Mouse (Mus musculus) midbrain, embryonic 13.5 days (tissue): ENCODE measurements at regions not wholly inside any gene's neighbourhood (a gene's known extent, or its start where the extent isn't known, plus 50 kb on each side); places are given as distances from the start of the nearest gene placed in this dataset.
A peak's percentile ranks its signal among the peaks of the same experiment; 100 is the strongest.
"Not testable (repeated sequence)": the region's sequence is repeated elsewhere in the genome, so short reads cannot be mapped to it uniquely, and the experiment has no call there.

ENCODE experiments used
- ATAC-seq: fragments of 200-750 bp; cut with Nextera tagmentation; 2 replicates; pipeline ENCODE4 v1.8.0; 2017; ENCODE audit warnings: mild to moderate bottlenecking, moderate TSS enrichment, moderate library complexity
- H3K27ac ChIP-seq: fragments of 300-500 bp; sonication (generic); 2 replicates; pipeline ENCODE4 v1.5.1; 2015; ENCODE audit warnings: inconsistent platforms, mild to moderate bottlenecking, moderate library complexity
- H3K27me3 ChIP-seq: fragments of 300-500 bp; sonication (generic); 2 replicates; pipeline ENCODE4 v1.6.1; 2015; ENCODE audit warnings: mild to moderate bottlenecking, inconsistent platforms
- H3K36me3 ChIP-seq: fragments of 300-500 bp; sonication (generic); 2 replicates; pipeline ENCODE4 v1.6.1; 2015; ENCODE audit warnings: mild to moderate bottlenecking, inconsistent platforms
- H3K4me1 ChIP-seq: fragments of 300-500 bp; sonication (generic); replicated peaks from 2 replicates; pipeline ENCODE4 v1.6.1; 2015; ENCODE audit warnings: inconsistent platforms
- H3K4me2 ChIP-seq: fragments of 300-500 bp; sonication (generic); replicated peaks from 2 replicates; pipeline ENCODE4 v1.6.1; 2015; ENCODE audit warnings: moderate library complexity, mild to moderate bottlenecking, inconsistent platforms
- H3K4me3 ChIP-seq: fragments of 300-500 bp; sonication (generic); replicated peaks from 2 replicates; pipeline ENCODE4 v1.5.1; 2015; ENCODE audit warnings: mild to moderate bottlenecking, inconsistent platforms
- H3K9ac ChIP-seq: fragments of 300-500 bp; sonication (generic); replicated peaks from 2 replicates; pipeline ENCODE4 v1.6.1; 2015; ENCODE audit warnings: mild to moderate bottlenecking, inconsistent platforms
- H3K9me3 ChIP-seq: fragments of 300-500 bp; sonication (generic); 2 replicates; pipeline ENCODE4 v1.6.1; 2016; ENCODE audit warnings: mild to moderate bottlenecking, inconsistent platforms
- WGBS: fragments of 180-500 bp; shearing (Covaris S2); methylation state at CpG from one replicate; pipeline ENCODE4 v1.1.7; 2015; 5-methylcytosine and 5-hydroxymethylcytosine counted together

DNA sequence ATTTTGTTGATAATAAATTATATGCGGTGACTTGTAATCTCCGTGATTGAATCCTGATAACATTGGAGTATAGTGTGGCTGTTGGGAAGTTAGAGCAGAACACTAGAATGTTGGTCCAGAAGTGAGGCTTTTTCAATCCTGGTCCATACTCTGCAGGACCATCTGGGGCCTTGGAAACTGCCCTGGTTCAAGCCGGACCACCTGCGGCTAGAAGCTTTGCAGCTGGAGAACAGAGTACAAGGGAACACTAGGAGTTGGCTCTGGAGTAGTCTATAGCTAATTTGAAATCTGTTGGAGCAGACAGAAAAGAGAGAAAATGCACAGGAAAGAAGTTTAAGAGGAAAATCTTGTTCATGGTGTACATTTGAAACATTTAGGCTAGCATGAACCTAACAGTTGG is 79.0 kb downstream of the Casp12 start:
- no peak overlapping the region for H3K27ac ChIP-seq
- H3K36me3 ChIP-seq: no peaks in the 10 kb centered on the region
- no peaks in the 10 kb centered on the region for H3K4me1 ChIP-seq
- H3K9me3 ChIP-seq: no peaks in the 10 kb centered on the region
- H3K4me3 ChIP-seq: no peak overlapping the region
- H3K9ac ChIP-seq: no peak overlapping the region
- no peak overlapping the region for H3K4me2 ChIP-seq
- ATAC-seq: no peak
- WGBS: 93% methylated on average over 4 of the region's 4 CpGs
- H3K27me3 ChIP-seq: no peaks in the 10 kb centered on the region

DNA sequence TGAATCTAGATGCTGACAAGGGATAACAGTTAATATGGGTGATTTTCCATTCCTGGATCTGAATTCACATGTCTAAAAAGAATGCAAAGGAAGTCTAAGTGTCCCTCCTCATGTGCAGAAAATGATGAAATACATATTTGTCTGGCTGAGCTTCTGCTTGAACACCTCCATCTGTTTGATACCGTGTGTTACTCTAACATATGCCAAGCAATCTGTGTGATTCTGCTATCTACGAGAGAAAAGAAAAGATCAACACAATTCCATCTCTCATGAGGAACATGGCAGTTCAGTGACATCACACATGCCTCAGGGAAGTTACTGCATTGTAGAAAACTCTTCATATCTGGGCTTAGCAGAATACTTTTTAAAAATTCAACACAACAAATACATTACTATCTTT is 103.0 kb downstream of the Casp12 start:
- Histone ChIP-seq H3K4me2 (no peak overlapping the region), H3K27ac (no peak overlapping the region), H3K4me1 (no peaks in the 10 kb centered on the region), H3K9ac (no peak overlapping the region), H3K27me3 (no peaks in the 10 kb centered on the region), H3K9me3 (no peaks in the 10 kb centered on the region), H3K36me3 (no peaks in the 10 kb centered on the region), H3K4me3 (no peak overlapping the region)
- 82% methylated on average over 2 of the region's 2 CpGs for WGBS
- ATAC-seq: no peak

DNA sequence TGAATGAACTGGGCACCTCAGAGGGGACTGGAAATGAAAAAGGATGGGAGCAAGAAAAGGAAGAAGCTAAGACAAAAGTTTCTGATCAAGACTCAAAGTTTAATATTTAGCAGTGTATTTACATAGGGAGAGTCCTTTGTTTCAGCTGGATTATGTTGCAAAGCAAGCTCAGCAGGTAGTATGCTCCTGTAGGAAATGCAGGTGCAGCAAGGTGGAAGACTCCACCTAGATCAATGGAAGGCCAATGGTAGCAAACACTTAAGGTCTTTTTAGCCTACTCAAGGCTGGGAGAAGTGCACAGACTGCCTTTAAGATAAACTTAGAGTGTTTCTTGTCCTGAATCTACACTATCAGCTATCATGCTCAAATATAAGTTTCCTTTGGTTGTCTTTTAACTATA is 111.4 kb downstream of the Casp12 start:
- Histone ChIP-seq H3K27ac (no peak overlapping the region), H3K9me3 (no peaks in the 10 kb centered on the region), H3K4me1 (no peaks in the 10 kb centered on the region), H3K27me3 (no peaks in the 10 kb centered on the region), H3K4me3 (no peak overlapping the region), H3K4me2 (no peak overlapping the region), H3K36me3 (no peaks in the 10 kb centered on the region), H3K9ac (no peak overlapping the region)
- no peak for ATAC-seq

DNA sequence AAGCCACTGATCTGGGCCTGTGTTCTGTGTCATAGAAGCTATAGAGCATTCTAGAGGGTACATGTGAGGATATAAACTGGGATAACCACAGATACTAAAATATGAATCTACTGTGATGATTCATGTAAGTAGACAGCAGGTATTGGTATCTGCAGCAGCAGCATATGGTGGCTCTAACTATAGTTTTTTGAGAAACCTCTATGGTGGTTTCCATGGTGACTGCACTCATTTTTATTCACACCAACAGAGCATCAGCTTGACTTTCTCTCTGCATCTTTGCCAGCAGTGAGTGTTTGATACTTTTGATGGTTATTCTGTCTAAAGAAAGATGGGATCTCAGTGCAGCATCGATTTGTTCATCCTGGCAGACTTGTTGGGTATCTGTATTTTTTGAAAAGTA is 126.8 kb downstream of the Casp12 start:
- H3K36me3 ChIP-seq: no peaks in the 10 kb centered on the region
- no peaks in the 10 kb centered on the region for H3K27me3 ChIP-seq
- no peaks in the 10 kb centered on the region for H3K4me1 ChIP-seq
- 82% methylated on average over 1 of the region's 1 CpGs for WGBS
- H3K27ac ChIP-seq: no peak overlapping the region
- ATAC-seq: no peak
- H3K9me3 ChIP-seq: no peaks in the 10 kb centered on the region
- H3K4me2 ChIP-seq: no peak overlapping the region
- H3K4me3 ChIP-seq: no peak overlapping the region
- H3K9ac ChIP-seq: no peak overlapping the region

DNA sequence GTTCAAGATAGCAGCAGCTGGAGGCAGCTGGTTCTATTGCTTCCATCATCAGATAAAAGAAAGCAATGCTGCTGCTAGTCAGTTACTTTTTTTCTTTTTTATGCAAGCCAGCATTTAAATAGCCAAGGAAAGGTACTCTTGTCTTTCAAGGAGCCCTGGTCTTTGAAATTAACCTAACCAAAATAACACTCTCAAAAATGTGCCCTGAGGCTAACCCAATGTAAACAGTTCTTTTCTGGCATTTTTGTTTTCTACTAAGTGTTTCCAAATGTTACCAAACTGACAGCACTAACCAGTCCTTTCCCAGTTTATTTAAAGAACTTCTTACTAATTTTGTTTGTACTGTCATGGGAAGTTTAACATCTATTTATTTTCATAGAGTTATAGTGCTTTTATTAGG is 129.0 kb downstream of the Casp12 start:
- H3K27ac ChIP-seq: no peak overlapping the region
- no peak overlapping the region for H3K4me3 ChIP-seq
- no peaks in the 10 kb centered on the region for H3K9me3 ChIP-seq
- no peaks in the 10 kb centered on the region for H3K4me1 ChIP-seq
- H3K4me2 ChIP-seq: no peak overlapping the region
- H3K36me3 ChIP-seq: no peaks in the 10 kb centered on the region
- H3K27me3 ChIP-seq: no peaks in the 10 kb centered on the region
- no peak for ATAC-seq
- H3K9ac ChIP-seq: no peak overlapping the region

DNA sequence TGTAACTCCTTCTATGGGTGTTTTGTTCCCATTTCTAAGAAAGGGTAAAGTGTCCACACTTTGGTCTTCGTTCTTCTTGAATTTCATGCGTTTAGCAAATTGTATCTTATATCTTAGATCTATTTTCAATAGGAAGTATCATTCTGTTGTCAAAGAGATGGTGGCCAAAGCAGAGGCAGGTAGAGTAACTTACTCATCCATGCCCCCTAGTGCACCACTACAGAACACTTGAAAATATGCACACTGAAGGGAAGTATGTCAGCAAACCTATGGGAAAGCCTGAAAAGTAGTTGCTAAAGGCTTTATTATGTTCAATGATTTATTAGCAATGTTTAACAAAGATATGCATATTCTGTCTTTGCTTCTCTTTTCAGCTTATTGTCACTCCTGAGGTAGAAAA is 140.0 kb downstream of the Casp12 start:
- no peaks in the 10 kb centered on the region for H3K9me3 ChIP-seq
- H3K4me1 ChIP-seq: no peaks in the 10 kb centered on the region
- H3K9ac ChIP-seq: no peak overlapping the region
- no peaks in the 10 kb centered on the region for H3K27me3 ChIP-seq
- no peaks in the 10 kb centered on the region for H3K36me3 ChIP-seq
- no peak overlapping the region for H3K4me2 ChIP-seq
- H3K27ac ChIP-seq: no peak overlapping the region
- ATAC-seq: no peak
- H3K4me3 ChIP-seq: no peak overlapping the region
- 84% methylated on average over 2 of the region's 2 CpGs for WGBS

DNA sequence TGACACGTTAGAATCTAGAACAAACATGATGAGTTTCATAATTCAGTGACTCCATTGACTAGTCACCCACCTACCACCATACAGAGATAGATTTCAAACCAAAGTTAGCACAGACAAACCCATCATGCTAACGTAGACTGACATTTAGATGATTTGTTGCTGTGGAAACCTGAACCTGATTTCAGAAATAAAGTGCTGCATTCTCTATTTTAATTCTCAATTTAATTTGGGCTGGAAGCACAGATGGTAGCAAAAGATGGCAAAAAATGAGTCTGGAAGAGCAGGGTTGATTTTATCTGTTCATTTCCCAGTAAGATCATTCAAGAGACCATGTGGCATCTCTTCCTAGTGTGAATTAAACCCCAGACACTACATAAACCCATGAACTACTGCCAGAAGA is 151.6 kb downstream of the Casp12 start:
- ATAC-seq: no peak
- no peaks in the 10 kb centered on the region for H3K36me3 ChIP-seq
- no peak overlapping the region for H3K4me3 ChIP-seq
- 81% methylated on average over 2 of the region's 2 CpGs for WGBS
- no peaks in the 10 kb centered on the region for H3K9me3 ChIP-seq
- no peaks in the 10 kb centered on the region for H3K27me3 ChIP-seq
- H3K9ac ChIP-seq: no peak overlapping the region
- H3K4me2 ChIP-seq: no peak overlapping the region
- H3K4me1 ChIP-seq: no peaks in the 10 kb centered on the region
- no peak overlapping the region for H3K27ac ChIP-seq

DNA sequence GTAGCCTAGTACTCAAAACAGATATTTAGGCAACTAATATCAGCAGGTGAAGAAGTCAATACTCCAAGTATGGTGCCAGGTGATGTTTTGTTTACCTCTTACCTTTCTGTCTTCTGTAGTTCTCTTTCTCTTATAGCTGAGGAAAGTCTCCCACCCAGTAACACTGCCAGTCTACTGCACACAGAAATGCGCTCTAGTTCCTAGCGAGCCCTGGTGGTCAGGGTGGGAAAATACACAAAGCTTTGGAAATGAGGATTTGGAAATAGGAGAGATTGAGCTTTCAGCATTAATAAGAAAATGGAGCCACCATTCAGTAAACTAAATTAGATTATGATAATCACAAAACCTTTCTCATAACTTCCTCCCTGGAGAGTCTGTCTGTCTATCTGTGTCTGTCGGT is 153.1 kb downstream of the Casp12 start:
- WGBS: 58% methylated on average over 3 of the region's 3 CpGs
- Histone ChIP-seq H3K4me2 (no peak overlapping the region), H3K9ac (no peak overlapping the region), H3K27ac (no peak overlapping the region), H3K36me3 (no peaks in the 10 kb centered on the region), H3K4me1 (no peaks in the 10 kb centered on the region), H3K4me3 (no peak overlapping the region), H3K9me3 (no peaks in the 10 kb centered on the region), H3K27me3 (no peaks in the 10 kb centered on the region)
- ATAC-seq: no peak

DNA sequence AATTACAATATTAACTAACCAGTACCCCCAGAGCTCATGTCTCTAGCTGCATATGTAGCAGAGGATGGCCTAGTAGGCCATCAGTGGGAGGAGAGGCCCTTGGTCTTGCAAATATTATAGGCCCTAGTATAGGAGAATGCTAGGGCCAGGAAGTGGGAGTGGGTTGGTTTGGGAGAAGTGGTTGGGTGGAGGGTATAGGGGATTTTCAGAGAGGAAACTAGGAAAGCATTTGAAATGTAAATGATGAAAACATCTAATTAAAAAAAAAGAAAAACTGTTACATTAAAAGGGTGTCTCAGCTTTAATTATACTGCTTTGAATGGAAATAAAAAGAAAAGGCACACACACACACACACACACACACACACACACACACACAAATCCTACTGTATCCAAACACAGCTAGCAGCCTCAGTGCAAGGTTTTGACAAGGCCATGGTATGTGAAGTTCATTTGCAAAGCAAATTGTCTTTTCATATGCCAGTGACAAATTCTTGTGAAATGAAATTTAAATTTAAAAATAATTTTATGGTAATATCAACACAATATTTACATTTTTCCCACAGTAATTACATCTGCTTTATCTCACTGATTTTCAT is 180.6 kb downstream of the Casp12 start:
- H3K9ac ChIP-seq: no peak overlapping the region
- H3K27me3 ChIP-seq: no peaks in the 10 kb centered on the region
- no peak for ATAC-seq
- no peak overlapping the region for H3K27ac ChIP-seq
- no peaks in the 10 kb centered on the region for H3K9me3 ChIP-seq
- no peak overlapping the region for H3K4me3 ChIP-seq
- H3K36me3 ChIP-seq: no peaks in the 10 kb centered on the region
- H3K4me1 ChIP-seq: no peaks in the 10 kb centered on the region
- H3K4me2 ChIP-seq: no peak overlapping the region

DNA sequence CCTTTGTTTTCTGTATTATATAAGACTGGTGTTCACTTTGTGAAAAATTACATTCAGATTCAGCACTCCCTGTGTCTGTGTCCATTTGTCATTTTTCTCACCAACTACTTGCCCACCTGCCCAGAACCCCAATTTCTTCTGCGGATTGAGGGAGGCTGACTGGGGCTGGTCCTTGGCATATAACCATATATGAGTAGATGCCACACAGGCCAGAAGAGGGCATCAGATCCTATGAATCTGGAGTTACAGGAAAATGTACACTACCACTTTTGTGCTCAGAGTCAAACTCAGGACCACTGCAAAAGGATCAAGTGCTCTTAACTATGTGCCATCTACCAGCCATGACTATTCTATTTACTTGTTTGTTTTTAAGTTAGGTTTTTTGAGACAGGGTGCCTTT is 197.4 kb downstream of the Casp12 start:
- no peak overlapping the region for H3K4me3 ChIP-seq
- no peak overlapping the region for H3K4me2 ChIP-seq
- H3K27ac ChIP-seq: no peak overlapping the region
- no peak for ATAC-seq
- no peaks in the 10 kb centered on the region for H3K27me3 ChIP-seq
- no peaks in the 10 kb centered on the region for H3K36me3 ChIP-seq
- 88% methylated on average over 1 of the region's 1 CpGs for WGBS
- H3K4me1 ChIP-seq: no peaks in the 10 kb centered on the region
- no peak overlapping the region for H3K9ac ChIP-seq
- H3K9me3 ChIP-seq: no peaks in the 10 kb centered on the region

GRCm38 (mm10) chr9:5575072-5575471 is 229.8 kb downstream of the Casp12 start:
- WGBS: 90% methylated on average over 1 of the region's 1 CpGs
- Histone ChIP-seq H3K27ac (no peak overlapping the region), H3K4me3 (no peak overlapping the region), H3K36me3 (no peaks in the 10 kb centered on the region), H3K9me3 (no peaks in the 10 kb centered on the region), H3K27me3 (no peaks in the 10 kb centered on the region), H3K4me1 (no peaks in the 10 kb centered on the region), H3K9ac (no peak overlapping the region), H3K4me2 (no peak overlapping the region)
- ATAC-seq: no peak

GRCm38 (mm10) chr9:5578168-5578567 is 232.9 kb downstream of the Casp12 start:
- not testable (repeated sequence) for H3K9me3 ChIP-seq, H3K36me3 ChIP-seq, H3K27me3 ChIP-seq, H3K4me3 ChIP-seq, H3K9ac ChIP-seq, ATAC-seq, H3K4me1 ChIP-seq, H3K4me2 ChIP-seq, H3K27ac ChIP-seq
- WGBS: 84% methylated on average over 11 of the region's 11 CpGs

DNA sequence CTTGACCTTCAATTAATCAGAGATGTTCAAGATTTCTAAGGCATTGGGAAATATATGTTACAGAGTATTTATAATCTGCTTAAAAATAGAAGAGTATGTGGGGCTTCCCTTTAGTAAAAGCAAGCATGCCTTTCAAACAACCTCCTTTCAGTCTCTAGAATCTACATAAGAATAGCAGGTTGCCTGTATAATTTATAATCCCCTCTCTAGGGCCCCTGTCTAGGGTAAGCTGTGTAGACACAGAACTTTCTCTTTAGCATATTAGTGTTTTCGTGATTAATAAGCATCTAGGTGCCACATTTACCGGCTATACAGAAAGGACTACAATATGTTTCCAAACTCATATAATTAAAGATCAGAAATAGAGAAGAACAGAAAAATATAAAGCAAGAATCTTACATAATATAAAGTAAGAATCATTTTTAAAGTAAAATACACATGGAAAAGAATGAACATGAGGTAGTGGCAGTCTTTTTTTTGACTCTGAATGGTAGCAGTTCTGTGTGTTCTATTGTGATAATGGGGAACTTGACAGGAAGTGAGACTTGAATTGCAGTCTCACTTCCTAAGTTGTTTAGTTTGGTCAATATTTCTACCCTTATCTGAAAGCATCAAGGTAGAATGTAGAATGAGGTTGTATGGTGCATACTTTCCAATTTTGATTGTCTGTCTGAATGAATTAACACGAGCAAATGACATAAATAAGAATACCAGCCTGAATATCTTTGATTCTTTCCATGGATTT is 250.8 kb downstream of the Casp12 start:
- peak; percentile 77 for ATAC-seq
- WGBS: 50% methylated on average over 3 of the region's 3 CpGs
- H3K36me3 ChIP-seq: no peaks in the 10 kb centered on the region

More for the DNA sequence above, 250.8 kb downstream of the Casp12 start:
- Histone ChIP-seq H3K4me2 (no peak overlapping the region), H3K27me3 (no peaks in the 10 kb centered on the region), H3K9me3 (no peaks in the 10 kb centered on the region), H3K27ac (no peak overlapping the region), H3K9ac (no peak overlapping the region), H3K4me3 (no peak overlapping the region), H3K4me1 (no peaks in the 10 kb centered on the region)
